Mouse (Mus musculus) brain, embryonic 14.5 days (tissue): Measurements from ENCODE around the gene Lrrc32.

ENCODE experiments used
- CTCF ChIP-seq: fragments of 200-500 bp; IDR thresholded peaks from 2 replicates; pipeline ENCODE4 v1.5.1; 2012; ENCODE audit warnings: inconsistent platforms, mild to moderate bottlenecking, moderate library complexity, borderline replicate concordance; ENCODE audit not compliant: insufficient read depth, insufficient read length; ENCODE audit errors: extremely low read depth
- POLR2A ChIP-seq: fragments of 200-500 bp; IDR thresholded peaks from 2 replicates; pipeline ENCODE4 v1.6.1; 2012; ENCODE audit warnings: mild to moderate bottlenecking, inconsistent platforms, borderline replicate concordance; ENCODE audit not compliant: poor library complexity, insufficient read depth, insufficient read length, severe bottlenecking; ENCODE audit errors: extremely low read depth

DNA sequence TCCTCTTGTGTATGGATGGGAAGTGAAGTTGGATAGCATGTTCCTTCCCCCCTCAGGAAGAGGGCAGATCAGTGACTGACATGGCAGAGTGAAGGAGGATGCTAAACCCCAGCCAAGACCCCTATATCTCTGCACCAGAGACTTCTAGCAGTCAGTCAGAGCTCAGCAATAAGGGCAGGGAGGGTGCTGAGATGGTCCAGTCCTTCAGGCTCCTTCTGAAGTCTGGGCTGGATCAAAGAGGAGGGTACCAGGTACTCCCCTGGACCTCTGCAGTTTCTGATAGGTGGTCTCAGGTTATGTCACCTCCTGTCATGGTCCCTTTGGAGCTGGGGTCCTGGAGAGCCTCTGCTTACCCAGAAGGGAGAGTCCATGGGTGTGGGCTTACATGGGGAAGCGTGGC, 6.5 kb downstream of the Lrrc32 start:
- no peak for TF ChIP-seq POLR2A
- TF ChIP-seq CTCF = no peak
